Mouse (Mus musculus): ENCODE data around the gene Gnai2.

Gene Gnai2

GRCm38 (mm10) chr9:107635279-107636028, at the start of gene Gnai2:
TSS of gene Gnai2 (minus strand) at chr9:107635367.
- peak; percentile 99 for DNase-seq

- DNase-seq = peak; percentile 48
Observed at GRCm38 (mm10) chr9:107682405-107682804, 47.2 kb upstream of the Gnai2 start.

- DNase-seq = no peak
Observed at GRCm38 (mm10) chr9:107679501-107679900, 44.3 kb upstream of the Gnai2 start, which contains the start of gene Gnat1. TSS of gene Gnat1 (minus strand) at chr9:107679712.

GRCm38 (mm10) chr9:107678861-107679260, 43.7 kb upstream of the Gnai2 start:
- no peak for DNase-seq

GRCm38 (mm10) chr9:107677819-107678526, 42.8 kb upstream of the Gnai2 start:
- DNase-seq = peak; percentile 88

GRCm38 (mm10) chr9:107677091-107677784, 42.1 kb upstream of the Gnai2 start:
- peak; percentile 64 for DNase-seq

GRCm38 (mm10) chr9:107676302-107676701, 41.1 kb upstream of the Gnai2 start:
- DNase-seq = peak; percentile 51

GRCm38 (mm10) chr9:107675671-107676301, 40.6 kb upstream of the Gnai2 start:
- DNase-seq = peak; percentile 86

GRCm38 (mm10) chr9:107674609-107675429, 39.7 kb upstream of the Gnai2 start:
- DNase-seq = no peak

GRCm38 (mm10) chr9:107670259-107670658, 35.1 kb upstream of the Gnai2 start:
- no peak for DNase-seq

- DNase-seq = no peak
Observed at GRCm38 (mm10) chr9:107669480-107669945, 34.3 kb upstream of the Gnai2 start, which contains the start of gene Slc38a3. TSS of gene Slc38a3 (minus strand) at chr9:107669530.

GRCm38 (mm10) chr9:107668916-107669315, 33.7 kb upstream of the Gnai2 start:
- no peak for DNase-seq

GRCm38 (mm10) chr9:107668011-107668410, 32.8 kb upstream of the Gnai2 start:
- no peak for DNase-seq

GRCm38 (mm10) chr9:107667219-107667618, 32.1 kb upstream of the Gnai2 start:
- peak; percentile 64 for DNase-seq

- DNase-seq = no peak
Observed at GRCm38 (mm10) chr9:107666751-107667205, 31.6 kb upstream of the Gnai2 start.

GRCm38 (mm10) chr9:107665308-107665707, 30.1 kb upstream of the Gnai2 start:
- DNase-seq = no peak

- no peak for DNase-seq
Observed at GRCm38 (mm10) chr9:107663525-107663924, 28.4 kb upstream of the Gnai2 start.

- DNase-seq = no peak
Observed at GRCm38 (mm10) chr9:107662342-107662741, 27.2 kb upstream of the Gnai2 start.

GRCm38 (mm10) chr9:107660777-107661176, 25.6 kb upstream of the Gnai2 start:
- no peak for DNase-seq

- no peak for DNase-seq
Observed at GRCm38 (mm10) chr9:107659961-107660360, 24.8 kb upstream of the Gnai2 start.

- no peak for DNase-seq
Observed at GRCm38 (mm10) chr9:107659551-107659950, 24.4 kb upstream of the Gnai2 start.

GRCm38 (mm10) chr9:107658096-107658495, 22.9 kb upstream of the Gnai2 start:
- DNase-seq = no peak

All from lung, postnatal 10 days (tissue).